Mouse (Mus musculus) stomach, embryonic 16.5 days (tissue): Measurements from ENCODE around the gene Dock4. TPM values are rescaled to one million over a fixed set of nuclear protein-coding genes. Genes with fewer than 3 reads are reported as not detected.
"Not testable (repeated sequence)": the region's sequence is repeated elsewhere in the genome, so short reads cannot be mapped to it uniquely, and the experiment has no call there.

Experiments used
- ATAC-seq: fragments of 200-750 bp; cut with Nextera tagmentation; 2 replicates; pipeline ENCODE4 v1.8.0; 2017; ENCODE audit warnings: moderate number of reproducible peaks, moderate TSS enrichment; ENCODE audit not compliant: insufficient read depth, low FRiP score
- H3K27ac ChIP-seq: fragments of 300-500 bp; sonication (generic); 2 replicates; pipeline ENCODE4 v1.5.1; 2014; ENCODE audit warnings: low read length
- H3K27me3 ChIP-seq: fragments of 300-500 bp; sonication (generic); 2 replicates; pipeline ENCODE4 v1.6.1; 2014; ENCODE audit warnings: low read length, control low read depth, mixed read lengths; ENCODE audit not compliant: control insufficient read depth, insufficient read depth
- H3K36me3 ChIP-seq: fragments of 300-500 bp; sonication (generic); 2 replicates; pipeline ENCODE4 v1.6.1; 2014; ENCODE audit warnings: low read length; ENCODE audit not compliant: control insufficient read depth, insufficient read depth
- H3K4me1 ChIP-seq: fragments of 300-500 bp; sonication (generic); 2 replicates; pipeline ENCODE4 v1.6.1; 2014; ENCODE audit warnings: low read length, control low read depth, mixed read lengths; ENCODE audit not compliant: control insufficient read depth, insufficient read depth
- H3K4me2 ChIP-seq: fragments of 300-500 bp; sonication (generic); 2 replicates; pipeline ENCODE4 v1.6.1; 2014; ENCODE audit warnings: low read depth, low read length, mixed read lengths
- H3K4me3 ChIP-seq: fragments of 300-500 bp; sonication (generic); replicated peaks from 2 replicates; pipeline ENCODE4 v1.5.1; 2014; ENCODE audit warnings: mild to moderate bottlenecking, low read length
- H3K9ac ChIP-seq: fragments of 300-500 bp; sonication (generic); 2 replicates; pipeline ENCODE4 v1.6.1; 2014; ENCODE audit warnings: low read length
- H3K9me3 ChIP-seq: fragments of 300-500 bp; sonication (generic); replicated peaks from 2 replicates; pipeline ENCODE4 v1.6.1; 2016; ENCODE audit warnings: low read length, control low read depth; ENCODE audit not compliant: control insufficient read depth
- WGBS: fragments of 180-500 bp; shearing (Covaris S2); extraction: QIAGEN DNeasy Blood & Tissue Kit; methylation state at CpG from one replicate; pipeline ENCODE4 v1.1.7; 2014; 5-methylcytosine and 5-hydroxymethylcytosine counted together
- polyA plus RNA-seq: library from polyadenylated mRNA; unstranded; fragments of >200 nt; fragmentation: Nextera tagmentation; extraction: Ambion mirVana; gene quantifications from 2 replicates; pipeline ENCODE4 v1.2.1, GENCODE M21; 2015

Gene Dock4
- polyA plus RNA-seq, 1 experiment from 2014 or later: 8.7 TPM

- Histone ChIP-seq H3K9me3 (no peaks in the 10 kb centered on the region), H3K4me2 (no peak overlapping the region), H3K36me3 (no peaks in the 10 kb centered on the region), H3K27me3 (no peaks in the 10 kb centered on the region), H3K9ac (no peak overlapping the region), H3K27ac (no peak overlapping the region), H3K4me3 (no peak overlapping the region), H3K4me1 (no peaks in the 10 kb centered on the region)
- no peak for ATAC-seq
- 93% methylated on average over 22 of the region's 22 CpGs for WGBS
Observed at GRCm38 (mm10) chr12:40844324-40844723, 398.6 kb downstream of the Dock4 start.

GRCm38 (mm10) chr12:40854705-40855367, 409.1 kb downstream of the Dock4 start:
- peak; percentile 33; the same call in 1 of the 2 replicates for ATAC-seq
- 67% methylated on average over 7 of the region's 7 CpGs for WGBS

GRCm38 (mm10) chr12:40857466-40857865, 411.7 kb downstream of the Dock4 start:
- ATAC-seq: no peak
- H3K27ac ChIP-seq: no peak overlapping the region
- no peaks in the 10 kb centered on the region for H3K27me3 ChIP-seq
- WGBS: 92% methylated on average over 6 of the region's 7 CpGs
- no peak overlapping the region for H3K4me2 ChIP-seq
- H3K36me3 ChIP-seq: no peaks in the 10 kb centered on the region
- no peaks in the 10 kb centered on the region for H3K9me3 ChIP-seq
- H3K4me3 ChIP-seq: no peak overlapping the region
- H3K4me1 ChIP-seq: no peaks in the 10 kb centered on the region
- no peak overlapping the region for H3K9ac ChIP-seq

More at GRCm38 (mm10) chr12:40854705-40855367, 409.1 kb downstream of the Dock4 start:
- H3K27me3 ChIP-seq: no peaks in the 10 kb centered on the region
- H3K4me2 ChIP-seq: no peak overlapping the region
- no peak overlapping the region for H3K4me3 ChIP-seq
- H3K27ac ChIP-seq: no peak overlapping the region
- H3K9ac ChIP-seq: no peak overlapping the region
- no peaks in the 10 kb centered on the region for H3K9me3 ChIP-seq
- H3K36me3 ChIP-seq: no peaks in the 10 kb centered on the region
- no peaks in the 10 kb centered on the region for H3K4me1 ChIP-seq

- not testable (repeated sequence) for H3K9me3 ChIP-seq, H3K27me3 ChIP-seq, ATAC-seq, H3K4me3 ChIP-seq, H3K4me2 ChIP-seq, H3K27ac ChIP-seq, H3K4me1 ChIP-seq, H3K9ac ChIP-seq, H3K36me3 ChIP-seq
- WGBS: 84% methylated on average over 7 of the region's 7 CpGs
Observed at GRCm38 (mm10) chr12:40858763-40859162, 413.0 kb downstream of the Dock4 start.

GRCm38 (mm10) chr12:40870387-40870786, 424.6 kb downstream of the Dock4 start:
- Histone ChIP-seq H3K4me2 (no peak overlapping the region), H3K9me3 (peaks cover 5% of the 10 kb centered on the region; the same call in 1 of the 2 replicates), H3K4me3 (no peak overlapping the region), H3K27ac (no peak overlapping the region), H3K27me3 (no peaks in the 10 kb centered on the region), H3K36me3 (no peaks in the 10 kb centered on the region), H3K4me1 (no peaks in the 10 kb centered on the region), H3K9ac (no peak overlapping the region)
- 91% methylated on average over 5 of the region's 5 CpGs for WGBS
- ATAC-seq: no peak

- H3K9me3 ChIP-seq: peaks cover 5% of the 10 kb centered on the region; the same call in 1 of the 2 replicates
- H3K9ac ChIP-seq: no peak overlapping the region
- no peaks in the 10 kb centered on the region for H3K36me3 ChIP-seq
- H3K4me2 ChIP-seq: no peak overlapping the region
- H3K4me3 ChIP-seq: no peak overlapping the region
- ATAC-seq: no peak
- H3K4me1 ChIP-seq: no peaks in the 10 kb centered on the region
- whole genome bisulfite sequencing: 92% methylated on average over 3 of the region's 3 CpGs
- no peak overlapping the region for H3K27ac ChIP-seq
- H3K27me3 ChIP-seq: no peaks in the 10 kb centered on the region
Observed at GRCm38 (mm10) chr12:40872716-40873115, 427.0 kb downstream of the Dock4 start.

GRCm38 (mm10) chr12:40873267-40873666, 427.5 kb downstream of the Dock4 start:
- H3K9ac ChIP-seq, ATAC-seq, H3K4me2 ChIP-seq, H3K36me3 ChIP-seq, H3K27ac ChIP-seq, H3K4me3 ChIP-seq, H3K9me3 ChIP-seq, H3K27me3 ChIP-seq, H3K4me1 ChIP-seq: not testable (repeated sequence)
- WGBS: 72% methylated on average over 7 of the region's 7 CpGs

GRCm38 (mm10) chr12:40884976-40885375, 439.2 kb downstream of the Dock4 start:
- peaks cover 3% of the 10 kb centered on the region for H3K4me1 ChIP-seq
- no peak overlapping the region for H3K9ac ChIP-seq
- 79% methylated on average over 3 of the region's 3 CpGs for WGBS
- no peak for ATAC-seq
- no peak overlapping the region for H3K4me3 ChIP-seq
- no peak overlapping the region for H3K27ac ChIP-seq
- H3K27me3 ChIP-seq: no peaks in the 10 kb centered on the region
- H3K9me3 ChIP-seq: no peaks in the 10 kb centered on the region
- H3K36me3 ChIP-seq: no peaks in the 10 kb centered on the region
- no peak overlapping the region for H3K4me2 ChIP-seq

GRCm38 (mm10) chr12:40885377-40885776, 439.6 kb downstream of the Dock4 start:
- ATAC-seq: no peak
- no peak overlapping the region for H3K9ac ChIP-seq
- 98% methylated on average over 6 of the region's 6 CpGs for WGBS

More at GRCm38 (mm10) chr12:40885377-40885776, 439.6 kb downstream of the Dock4 start:
- Histone ChIP-seq H3K27ac (no peak overlapping the region), H3K4me3 (no peak overlapping the region), H3K4me2 (no peak overlapping the region), H3K9me3 (no peaks in the 10 kb centered on the region), H3K4me1 (peaks cover 3% of the 10 kb centered on the region), H3K36me3 (no peaks in the 10 kb centered on the region), H3K27me3 (no peaks in the 10 kb centered on the region)
